Mouse (Mus musculus): ENCODE measurements around the gene Ssbp1. TPM values are rescaled to one million over a fixed set of nuclear protein-coding genes. Genes with fewer than 3 reads are reported as not detected.

The Ssbp1 gene
- polyA plus RNA-seq, 1 experiment from 2014 or later: 71.1 TPM

GRCm38 (mm10) chr6:40438936-40439335 is 32.2 kb upstream of the Ssbp1 start, which contains the start of gene Wee2:
Wee2 (plus strand) TSS chr6:40439088.
- Histone ChIP-seq H3K27ac (no peak within 1 kb of the TSS), H3K36me3 (ENCODE audit: inconsistent target) (no peaks in the 10 kb centered on the region), H3K4me3 (ENCODE audit: inconsistent target) (no peak within 1 kb of the TSS), H3K79me2 (ENCODE audit: inconsistent target) (no peaks in the 10 kb centered on the region)
- 73% methylated on average over 5 of the region's 5 CpGs for WGBS (ENCODE audit: missing documents)

- Histone ChIP-seq H3K36me3 (ENCODE audit: inconsistent target) (no peaks in the 10 kb centered on the region), H3K79me2 (ENCODE audit: inconsistent target) (no peaks in the 10 kb centered on the region), H3K4me3 (ENCODE audit: inconsistent target) (no peak overlapping the region), H3K27ac (no peak overlapping the region)
- 31% methylated on average over 12 of the region's 12 CpGs for WGBS (ENCODE audit: missing documents)
These were observed 31.4 kb upstream of the Ssbp1 start for GRCm38 (mm10) chr6:40439731-40440130.

- WGBS (ENCODE audit: missing documents): 90% methylated on average over 2 of the region's 3 CpGs
- no peaks in the 10 kb centered on the region for H3K79me2 ChIP-seq (ENCODE audit: inconsistent target)
- no peak overlapping the region for H3K27ac ChIP-seq
- H3K4me3 ChIP-seq (ENCODE audit: inconsistent target): no peak overlapping the region
- H3K36me3 ChIP-seq (ENCODE audit: inconsistent target): no peaks in the 10 kb centered on the region
These were observed 29.9 kb upstream of the Ssbp1 start for GRCm38 (mm10) chr6:40441276-40441675.

GRCm38 (mm10) chr6:40441755-40442154 is 29.4 kb upstream of the Ssbp1 start:
- H3K27ac ChIP-seq: no peak overlapping the region
- no peak overlapping the region for H3K4me3 ChIP-seq (ENCODE audit: inconsistent target)
- no peaks in the 10 kb centered on the region for H3K36me3 ChIP-seq (ENCODE audit: inconsistent target)
- H3K79me2 ChIP-seq (ENCODE audit: inconsistent target): no peaks in the 10 kb centered on the region
- 53% methylated on average over 3 of the region's 3 CpGs for WGBS (ENCODE audit: missing documents)

- WGBS (ENCODE audit: missing documents): 38% methylated on average over 10 of the region's 10 CpGs
- Histone ChIP-seq H3K36me3 (ENCODE audit: inconsistent target) (no peaks in the 10 kb centered on the region), H3K27ac (no peak overlapping the region), H3K4me3 (ENCODE audit: inconsistent target) (no peak overlapping the region), H3K79me2 (ENCODE audit: inconsistent target) (no peaks in the 10 kb centered on the region)
These were observed 27.7 kb upstream of the Ssbp1 start for GRCm38 (mm10) chr6:40443281-40443928.

- Histone ChIP-seq H3K4me3 (ENCODE audit: inconsistent target) (no peak overlapping the region), H3K79me2 (ENCODE audit: inconsistent target) (no peaks in the 10 kb centered on the region), H3K27ac (no peak overlapping the region), H3K36me3 (ENCODE audit: inconsistent target) (no peaks in the 10 kb centered on the region)
These were observed 22.5 kb upstream of the Ssbp1 start for GRCm38 (mm10) chr6:40448626-40449025.

GRCm38 (mm10) chr6:40454436-40455041 is 16.6 kb upstream of the Ssbp1 start:
- Histone ChIP-seq H3K79me2 (ENCODE audit: inconsistent target) (no peaks in the 10 kb centered on the region), H3K4me3 (ENCODE audit: inconsistent target) (no peak overlapping the region), H3K36me3 (ENCODE audit: inconsistent target) (no peaks in the 10 kb centered on the region), H3K27ac (no peak overlapping the region)
- WGBS (ENCODE audit: missing documents): 27% methylated on average over 7 of the region's 7 CpGs

GRCm38 (mm10) chr6:40465710-40466109 is 5.4 kb upstream of the Ssbp1 start:
- 49% methylated on average over 6 of the region's 6 CpGs for WGBS (ENCODE audit: missing documents)
- Histone ChIP-seq H3K79me2 (ENCODE audit: inconsistent target) (no peaks in the 10 kb centered on the region), H3K36me3 (ENCODE audit: inconsistent target) (no peaks in the 10 kb centered on the region), H3K27ac (no peak overlapping the region), H3K4me3 (ENCODE audit: inconsistent target) (no peak overlapping the region)

- Histone ChIP-seq H3K79me2 (ENCODE audit: inconsistent target) (peaks cover 20% of the 10 kb centered on the region), H3K27ac (peak overlapping the region; percentile 74), H3K36me3 (ENCODE audit: inconsistent target) (peaks cover 20% of the 10 kb centered on the region), H3K4me3 (ENCODE audit: inconsistent target) (peak overlapping the region; percentile 74)
- 1% methylated on average over 7 of the region's 7 CpGs for WGBS (ENCODE audit: missing documents)
These were observed 513 bp downstream of the Ssbp1 start for GRCm38 (mm10) chr6:40471720-40472010.

- 42% methylated on average over 4 of the region's 4 CpGs for WGBS (ENCODE audit: missing documents)
- Histone ChIP-seq H3K79me2 (ENCODE audit: inconsistent target) (peaks cover 20% of the 10 kb centered on the region), H3K36me3 (ENCODE audit: inconsistent target) (peaks cover 47% of the 10 kb centered on the region), H3K4me3 (ENCODE audit: inconsistent target) (no peak overlapping the region), H3K27ac (peak overlapping the region; percentile 7; the same call in 1 of the 2 replicates)
These were observed 5.0 kb downstream of the Ssbp1 start for GRCm38 (mm10) chr6:40476132-40476531.

GRCm38 (mm10) chr6:40479705-40480104 is 8.6 kb downstream of the Ssbp1 start:
- H3K27ac ChIP-seq: no peak overlapping the region
- H3K4me3 ChIP-seq (ENCODE audit: inconsistent target): no peak overlapping the region
- 80% methylated on average over 1 of the region's 1 CpGs for WGBS (ENCODE audit: missing documents)
- peaks cover 66% of the 10 kb centered on the region for H3K36me3 ChIP-seq (ENCODE audit: inconsistent target)
- H3K79me2 ChIP-seq (ENCODE audit: inconsistent target): no peaks in the 10 kb centered on the region; the same call in 1 of the 2 replicates

- H3K27ac ChIP-seq: no peak overlapping the region
- H3K4me3 ChIP-seq (ENCODE audit: inconsistent target): no peak overlapping the region
- peaks cover 50% of the 10 kb centered on the region for H3K36me3 ChIP-seq (ENCODE audit: inconsistent target)
- WGBS (ENCODE audit: missing documents): 91% methylated on average over 5 of the region's 5 CpGs
- H3K79me2 ChIP-seq (ENCODE audit: inconsistent target): no peaks in the 10 kb centered on the region; the same call in 1 of the 2 replicates
These were observed 11.2 kb downstream of the Ssbp1 start for GRCm38 (mm10) chr6:40482318-40482717.

- H3K79me2 ChIP-seq (ENCODE audit: inconsistent target): no peaks in the 10 kb centered on the region
- no peak within 1 kb of the TSS for H3K27ac ChIP-seq
- H3K36me3 ChIP-seq (ENCODE audit: inconsistent target): no peaks in the 10 kb centered on the region
- no peak within 1 kb of the TSS for H3K4me3 ChIP-seq (ENCODE audit: inconsistent target)
These were observed 19.8 kb downstream of the Ssbp1 start, which contains the start of gene Tas2r137 for GRCm38 (mm10) chr6:40490933-40491332. Tas2r137 (plus strand) TSS chr6:40491233.

- Histone ChIP-seq H3K79me2 (ENCODE audit: inconsistent target) (no peaks in the 10 kb centered on the region), H3K27ac (no peak within 1 kb of the TSS), H3K4me3 (ENCODE audit: inconsistent target) (no peak within 1 kb of the TSS), H3K36me3 (ENCODE audit: inconsistent target) (no peaks in the 10 kb centered on the region)
- WGBS (ENCODE audit: missing documents): 96% methylated on average over 3 of the region's 3 CpGs
These were observed 22.1 kb downstream of the Ssbp1 start, which contains the start of gene Tas2r108 for GRCm38 (mm10) chr6:40493229-40493628. Tas2r108 (plus strand) TSS chr6:40493529.

- Histone ChIP-seq H3K4me3 (ENCODE audit: inconsistent target) (no peak within 1 kb of the TSS), H3K27ac (no peak within 1 kb of the TSS), H3K36me3 (ENCODE audit: inconsistent target) (no peaks in the 10 kb centered on the region), H3K79me2 (ENCODE audit: inconsistent target) (no peaks in the 10 kb centered on the region)
- WGBS (ENCODE audit: missing documents): 100% methylated on average over 1 of the region's 1 CpGs
These were observed 48.3 kb downstream of the Ssbp1 start, which contains the start of gene Prss37 for GRCm38 (mm10) chr6:40519408-40519807. Prss37 (minus strand) TSS chr6:40519508.
